Mouse (Mus musculus): Measurements from ENCODE around the gene Cfap298.

GRCm38 (mm10) chr16:90921471-90922159, 13.3 kb downstream of the Cfap298 start:
- no peak for TF ChIP-seq POLR2A (IDR thresholded peaks at IDR 0.05; ENCODE audit: insufficient read depth, low read depth, low read length)
- no peak for TF ChIP-seq CTCF (IDR thresholded peaks at IDR 0.05; ENCODE audit: insufficient read depth, low read depth, low read length)

Measured in olfactory bulb, adult 2 months (tissue).